Mouse (Mus musculus) embryo, embryonic 11 days (tissue): Measurements from ENCODE around the gene Glyctk.

Source experiments
- DNase-seq: peaks from one replicate; pipeline ENCODE4 v3.0.0-alpha.2; 2015

Gene Glyctk

DNA sequence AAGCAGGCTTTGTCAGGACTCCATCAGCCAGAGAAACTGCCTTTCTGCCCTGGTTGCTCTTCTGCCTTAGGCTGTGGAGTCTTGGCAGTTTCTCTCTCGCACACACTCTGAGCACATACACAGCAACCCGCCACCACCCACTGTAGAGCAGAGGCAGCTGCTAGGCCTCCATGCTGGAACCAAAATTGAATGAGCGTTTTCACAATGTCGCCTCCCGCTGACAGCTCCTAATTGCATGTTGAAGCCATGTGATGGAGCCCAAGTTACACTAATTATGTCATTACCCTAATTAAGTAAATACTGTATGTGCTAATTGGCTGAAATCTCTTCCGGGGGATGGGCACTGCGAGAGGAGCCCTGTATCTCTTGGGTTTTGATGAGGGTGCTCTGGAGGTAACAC is 13.8 kb downstream of the Glyctk start:
- no peak for DNase-seq

DNA sequence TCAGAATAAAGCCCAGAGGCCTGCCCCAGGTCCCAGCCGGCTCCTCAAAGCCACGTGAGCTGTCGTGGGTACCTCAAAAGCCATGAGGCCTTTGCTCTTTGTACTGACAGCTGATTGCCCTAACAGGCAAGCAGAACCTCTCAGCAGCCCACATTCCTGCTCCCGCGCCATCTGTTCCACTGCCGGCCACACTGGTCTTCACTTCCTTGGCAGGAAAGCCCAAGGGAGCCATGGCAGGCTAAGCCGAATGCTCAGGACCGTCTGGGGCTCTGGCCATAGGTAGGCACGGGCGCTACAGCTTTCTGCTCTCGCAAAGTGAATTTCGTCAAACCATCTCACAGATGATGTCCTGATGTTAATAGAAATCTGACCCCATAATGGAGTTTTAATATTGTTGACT is 16.0 kb downstream of the Glyctk start:
- DNase-seq, result no peak

DNA sequence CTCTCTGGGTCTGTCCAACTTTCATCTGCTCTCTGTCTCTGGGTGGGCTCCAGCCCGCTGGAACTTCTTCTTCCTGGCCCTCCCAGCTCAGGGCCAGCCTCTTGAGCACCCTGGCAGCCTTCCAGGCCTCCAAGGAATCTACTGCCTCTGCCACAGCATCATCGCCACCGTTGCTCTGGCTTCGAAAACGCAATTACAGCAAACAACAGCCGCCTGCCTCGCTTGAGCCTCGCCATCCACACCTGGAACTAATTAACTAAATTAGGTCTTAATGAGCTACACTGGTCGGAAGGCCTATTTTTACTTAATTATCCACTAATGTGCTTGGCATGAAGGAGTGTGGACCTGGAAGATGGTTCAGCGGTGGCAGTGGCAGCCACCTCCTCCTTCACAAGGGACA is 18.2 kb downstream of the Glyctk start:
- no peak for DNase-seq

DNA sequence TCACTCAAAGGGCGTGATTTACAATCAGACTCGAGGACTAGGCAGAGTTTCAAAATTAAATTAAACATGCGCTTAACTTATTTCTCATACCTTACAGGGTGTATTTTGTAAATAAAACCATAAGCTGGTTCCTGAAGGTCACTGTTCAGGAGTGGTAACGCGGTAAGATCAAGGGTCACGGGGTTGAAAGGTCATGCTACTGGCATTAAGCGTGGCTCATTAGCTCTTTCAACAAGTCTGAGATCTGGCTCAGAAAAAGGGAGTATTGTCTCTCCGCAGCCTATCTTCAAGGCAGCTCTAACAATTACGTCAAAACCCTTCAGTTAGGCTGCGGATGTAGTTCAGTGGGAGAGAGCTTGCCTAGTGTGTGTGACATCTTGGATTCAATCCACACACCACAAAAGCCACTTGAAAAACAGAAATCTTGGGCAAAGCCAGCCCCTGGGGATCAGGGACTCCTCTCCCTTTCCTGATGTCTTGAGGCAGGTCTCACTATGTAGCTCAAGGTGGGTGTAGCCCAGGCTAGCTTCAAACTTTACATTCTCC is 20.2 kb downstream of the Glyctk start:
- peak; percentile 44 for DNase-seq

DNA sequence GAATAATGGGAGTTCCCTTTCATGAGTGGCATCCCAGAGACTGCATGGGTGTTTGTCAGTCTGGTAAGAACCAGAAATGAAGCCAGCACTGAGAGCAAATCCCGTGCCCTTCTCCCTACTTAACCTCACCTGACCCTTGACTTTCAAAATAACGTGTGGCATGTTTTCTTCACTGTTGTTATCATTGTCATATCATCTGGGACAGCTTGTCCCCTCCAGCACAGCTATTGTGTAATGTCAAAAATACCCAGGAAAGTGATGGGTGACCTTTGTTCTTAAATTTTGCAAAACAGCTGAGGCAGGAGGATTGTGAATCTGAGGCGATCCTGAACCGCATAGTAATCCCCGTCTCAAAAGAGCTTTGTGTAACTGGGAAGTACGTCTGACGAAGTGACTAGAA is 27.7 kb downstream of the Glyctk start:
- DNase-seq, result no peak

DNA sequence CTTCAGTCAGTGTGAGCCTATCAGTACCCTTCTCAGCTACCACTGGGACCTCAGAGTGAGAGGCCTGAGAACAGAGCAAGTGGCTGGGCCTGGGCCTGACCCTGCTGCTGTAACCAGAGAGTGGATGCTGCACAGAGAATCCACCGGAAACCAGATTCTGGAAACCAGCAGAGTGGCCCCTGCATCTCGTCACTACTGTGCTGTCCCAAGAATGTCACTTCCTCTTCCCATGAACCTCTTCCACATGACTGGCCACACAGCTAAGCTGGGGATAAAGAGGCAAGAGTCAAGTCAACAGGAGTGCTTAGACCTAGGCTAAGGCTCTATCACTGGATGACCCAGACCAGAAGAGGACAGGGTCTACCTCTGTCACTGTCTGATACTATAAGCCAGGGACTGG is 28.9 kb downstream of the Glyctk start:
- DNase-seq, result no peak

DNA sequence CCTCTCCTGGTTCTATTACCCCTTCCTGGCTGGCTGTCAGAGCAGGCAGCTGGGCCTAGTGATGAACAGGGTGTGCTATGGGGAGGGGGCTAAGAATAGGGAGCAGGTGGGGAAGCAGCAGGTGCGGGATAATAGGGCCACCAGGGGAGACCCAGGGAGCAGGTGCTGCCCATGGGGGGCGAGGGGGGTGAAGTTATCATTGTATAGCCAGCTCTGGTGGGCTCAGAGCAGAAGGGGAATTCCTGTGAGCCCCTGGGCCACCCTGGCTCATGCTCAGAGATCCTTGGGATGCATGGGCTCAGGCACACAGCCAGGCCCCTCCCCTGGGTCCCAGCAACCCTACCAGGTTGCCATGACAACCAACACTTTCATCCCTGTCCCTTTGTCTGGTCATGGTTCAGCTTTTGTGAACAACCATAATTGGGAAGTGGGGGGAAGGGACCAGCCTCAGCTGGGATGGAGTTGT is 31.1 kb downstream of the Glyctk start:
- peak; percentile 90 for DNase-seq

DNA sequence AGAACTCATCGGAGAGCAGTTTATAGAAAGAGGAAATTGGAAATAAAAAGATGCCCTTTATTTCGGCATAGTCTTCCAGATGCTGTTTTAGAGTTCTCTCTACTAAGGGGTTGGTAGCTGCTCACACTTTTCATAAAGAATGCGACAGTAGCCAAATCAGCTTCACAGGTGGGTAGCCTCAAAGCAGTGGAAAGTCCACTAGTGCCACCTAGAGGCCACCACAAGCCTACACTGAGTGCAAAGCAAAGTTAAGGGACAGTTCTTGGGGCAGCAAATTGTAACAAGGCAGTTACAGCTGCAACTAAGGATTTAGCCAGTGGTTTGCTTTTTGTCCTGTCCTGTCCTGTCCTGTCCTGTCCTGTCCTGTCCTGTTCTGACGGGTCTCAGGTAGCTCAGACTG is 34.3 kb downstream of the Glyctk start:
- DNase-seq, result peak; percentile 64

DNA sequence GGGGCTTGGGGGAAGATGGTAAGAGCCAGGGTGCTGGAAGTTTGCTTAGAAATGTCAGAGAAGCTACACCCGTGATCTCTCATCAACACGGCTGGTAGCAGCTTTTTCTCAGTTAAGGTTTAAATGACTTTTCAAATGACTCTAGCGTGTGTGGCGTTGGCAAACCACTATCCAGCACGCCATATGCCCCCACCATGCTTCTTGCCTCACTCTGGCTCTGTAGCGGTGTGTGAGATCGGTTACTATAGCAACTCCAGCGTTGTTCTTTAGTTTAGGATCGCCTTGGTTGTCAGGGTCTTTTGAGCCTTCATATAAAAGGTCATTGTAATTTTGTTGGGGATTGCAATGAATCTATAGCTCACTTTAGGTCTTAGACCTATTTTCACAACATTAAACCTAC is 38.9 kb downstream of the Glyctk start:
- DNase-seq, result no peak

DNA sequence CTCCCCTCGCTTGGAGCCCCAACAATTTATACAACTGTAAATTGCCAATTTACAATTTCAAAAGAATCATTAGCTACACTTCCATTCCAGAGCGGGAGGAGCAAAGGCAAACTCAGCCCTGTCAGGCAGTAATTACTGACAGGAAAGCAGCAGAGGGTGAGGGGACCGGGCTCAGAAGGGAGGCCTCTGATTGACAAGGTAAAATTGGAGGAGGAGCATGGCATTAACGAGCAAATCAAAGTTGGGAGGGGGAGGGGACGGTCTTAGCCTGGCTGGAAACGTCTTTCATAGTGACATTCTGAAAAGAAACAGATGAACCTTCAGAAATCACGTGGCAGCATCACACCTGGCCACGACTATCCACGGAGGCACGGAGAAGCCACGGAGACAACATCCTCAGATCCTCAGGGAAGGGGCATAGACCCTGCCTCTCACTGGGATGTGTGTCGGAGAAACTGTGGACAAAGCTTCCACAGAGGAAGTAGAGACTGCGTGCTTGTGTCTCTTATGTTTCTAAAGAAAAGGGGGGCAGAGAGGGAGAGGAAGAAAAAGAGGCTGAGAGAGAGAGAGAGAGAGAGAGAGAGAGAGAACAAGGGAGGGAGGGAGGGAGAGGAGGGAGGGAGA is 42.0 kb downstream of the Glyctk start:
- peak; percentile 50 for DNase-seq

DNA sequence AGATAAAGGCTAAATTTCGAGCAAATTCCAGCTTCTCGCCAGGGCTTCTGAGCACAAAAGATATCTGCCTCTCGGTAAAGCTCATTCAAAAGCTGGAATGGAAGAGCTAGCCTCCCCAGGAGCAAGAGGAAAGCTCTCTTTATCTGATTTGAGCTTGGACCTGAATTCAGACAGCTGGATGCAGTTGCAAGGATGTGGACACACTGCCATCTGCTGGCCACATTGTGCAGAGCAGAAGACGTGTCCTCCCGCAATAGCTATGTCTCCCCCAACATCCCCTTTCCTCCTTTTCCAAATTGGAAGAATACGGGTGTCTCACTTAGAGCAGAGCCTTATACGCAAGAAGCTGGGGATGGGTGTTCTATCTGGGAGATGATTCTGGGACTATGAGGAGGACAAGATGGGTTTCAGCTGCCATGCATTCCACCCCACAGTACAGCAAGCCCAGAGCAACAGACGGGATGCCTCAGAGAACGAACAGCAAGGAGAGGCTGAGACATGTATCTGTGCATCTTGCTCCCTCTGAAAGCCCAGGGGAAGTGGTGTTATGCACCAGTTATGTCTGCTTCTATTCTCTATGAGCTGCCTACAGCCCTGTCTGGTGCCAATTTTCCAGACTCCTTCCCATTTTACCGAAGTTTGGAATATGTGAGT is 45.0 kb downstream of the Glyctk start:
- DNase-seq, result peak; percentile 78

DNA sequence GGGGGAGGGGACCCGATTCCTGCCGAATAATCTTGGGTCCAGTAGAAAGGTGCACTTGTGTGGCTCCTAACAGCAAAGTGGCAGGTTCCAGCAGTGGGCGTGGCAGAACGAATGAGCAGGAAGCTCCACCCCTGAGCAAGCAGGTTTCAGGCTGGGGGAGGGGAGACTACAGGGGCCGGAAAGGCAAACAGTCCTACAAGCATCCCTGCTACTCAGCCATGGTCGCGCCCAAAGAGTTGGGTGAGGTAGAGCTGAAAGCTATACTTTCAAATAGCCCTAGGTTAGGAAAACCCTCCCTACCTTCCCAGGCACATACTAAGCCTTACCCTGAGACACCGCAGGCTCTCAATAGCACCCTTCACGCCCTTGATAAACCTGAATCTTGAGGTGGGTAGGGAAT is 51.7 kb downstream of the Glyctk start:
- DNase-seq, result no peak

DNA sequence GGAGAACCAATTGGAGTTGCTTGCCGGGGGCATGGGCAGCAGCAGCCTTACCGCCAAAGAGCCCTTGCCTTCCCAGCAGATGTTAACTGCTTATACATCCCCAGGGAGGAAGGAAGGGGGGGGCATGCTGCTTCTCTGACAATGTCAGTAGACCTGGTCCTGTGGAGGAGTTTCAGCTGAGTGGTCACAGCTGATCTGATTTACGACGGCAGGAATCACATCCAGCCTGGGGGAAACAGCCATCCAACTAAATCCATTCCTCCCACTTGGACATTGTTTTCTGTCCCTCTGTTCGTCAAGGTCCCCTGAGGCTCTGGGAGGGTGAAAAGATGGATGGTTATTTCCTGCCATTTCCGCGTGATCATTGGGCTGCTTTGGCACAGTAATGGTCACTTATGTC is 53.5 kb downstream of the Glyctk start:
- DNase-seq, result no peak
